Mouse (Mus musculus): Measurements from ENCODE around the gene Ccr10.

The Ccr10 gene

DNA sequence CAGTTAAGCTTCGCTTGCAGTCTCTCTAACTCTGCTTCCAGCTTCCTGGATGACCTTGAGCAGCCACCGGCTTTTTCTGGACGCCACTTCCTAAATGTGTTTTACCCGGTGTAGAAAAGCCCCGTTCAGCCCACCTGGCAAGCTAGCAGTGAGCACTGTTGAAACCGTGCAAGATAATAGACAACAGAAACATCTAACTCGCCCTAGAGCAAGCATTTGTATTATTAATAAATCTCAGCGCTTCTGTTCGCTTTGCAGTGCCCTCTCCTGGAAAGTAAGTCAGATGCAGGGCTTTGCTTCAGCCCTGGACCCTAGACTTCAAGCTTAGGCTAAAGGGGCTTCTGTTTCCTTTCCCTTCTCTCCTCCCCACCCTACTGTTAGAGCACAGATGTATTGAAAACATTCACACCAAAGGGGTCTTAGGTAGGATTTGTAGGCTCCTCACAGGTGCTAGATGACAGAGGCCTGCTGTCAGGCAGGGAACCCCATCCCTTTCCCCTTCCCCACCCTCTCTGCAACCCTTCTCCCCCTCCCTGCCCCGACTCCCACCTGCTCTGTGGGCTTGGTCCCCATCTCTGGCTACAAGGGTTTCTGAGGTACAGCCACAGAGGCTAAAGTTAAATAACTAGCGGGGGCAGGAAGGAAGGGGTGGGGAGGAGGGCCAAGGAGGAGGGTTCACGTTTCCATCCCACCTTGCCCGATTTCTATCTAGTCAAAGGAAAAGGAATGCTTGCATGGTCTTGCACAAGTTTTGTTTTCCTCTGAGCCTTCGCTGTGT, at the start of gene Ccr10:
Gene Ccr10, minus strand, starts transcription at position 593 of the 778 bp plus-strand sequence.
- DNase-seq (ENCODE audit: low spot score in 2 of 2), result no peak

- DNase-seq (ENCODE audit: low spot score in 2 of 2), result no peak
These were observed 49.1 kb upstream of the Ccr10 start for GRCm38 (mm10) chr11:101224337-101224736.

DNA sequence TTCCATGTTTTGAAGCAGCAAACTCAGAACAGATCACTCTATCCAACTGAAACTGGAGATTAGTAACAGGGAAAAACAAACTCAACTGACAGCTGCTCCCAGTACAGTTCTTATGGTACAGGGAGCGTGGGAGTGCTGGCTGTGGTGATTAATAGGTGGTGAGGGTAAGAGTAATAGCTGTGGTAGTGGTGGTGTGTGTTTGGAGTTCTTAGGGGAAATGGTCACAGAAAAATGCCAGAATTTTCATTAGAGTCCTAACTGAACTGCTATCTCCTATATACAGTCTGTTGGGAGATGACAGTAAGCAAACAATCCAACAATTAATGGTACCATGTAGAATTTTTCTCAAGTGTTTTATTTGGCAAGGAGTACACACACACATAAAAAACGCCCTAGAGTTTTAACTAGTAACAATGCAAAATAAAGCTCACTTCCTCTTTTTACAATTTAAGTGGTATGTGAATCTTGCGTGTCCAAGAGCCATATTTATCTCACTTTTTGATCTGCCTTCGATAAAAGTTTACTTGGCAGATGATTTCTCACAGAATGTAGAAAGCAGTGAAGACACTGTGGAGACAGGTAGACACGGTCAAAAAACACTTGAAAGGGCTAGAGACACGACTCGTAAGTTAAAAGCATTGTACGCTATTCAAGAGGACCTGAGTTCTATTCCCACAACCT, 46.2 kb upstream of the Ccr10 start:
- no peak for DNase-seq (ENCODE audit: low spot score in 2 of 2)

DNA sequence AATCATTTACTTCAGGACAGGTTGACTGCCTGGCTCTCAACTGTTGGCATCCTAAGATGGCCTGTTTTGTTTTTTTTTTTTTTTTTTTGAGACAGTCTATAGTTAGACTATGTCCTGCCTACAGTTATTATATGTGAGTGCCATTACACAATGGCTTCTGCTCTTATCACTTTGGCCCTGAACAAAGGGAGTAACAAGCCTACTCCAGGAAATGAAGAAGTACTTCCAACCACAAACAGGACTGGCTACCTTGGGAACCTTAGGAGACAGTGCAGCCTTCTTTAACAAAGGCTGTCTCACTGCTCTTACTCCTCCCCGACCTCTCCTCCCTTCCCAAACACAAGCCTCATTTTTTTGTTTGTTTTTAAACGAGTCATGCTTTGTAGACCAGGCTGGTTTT, 45.6 kb upstream of the Ccr10 start:
- no peak for DNase-seq (ENCODE audit: low spot score in 2 of 2)

DNA sequence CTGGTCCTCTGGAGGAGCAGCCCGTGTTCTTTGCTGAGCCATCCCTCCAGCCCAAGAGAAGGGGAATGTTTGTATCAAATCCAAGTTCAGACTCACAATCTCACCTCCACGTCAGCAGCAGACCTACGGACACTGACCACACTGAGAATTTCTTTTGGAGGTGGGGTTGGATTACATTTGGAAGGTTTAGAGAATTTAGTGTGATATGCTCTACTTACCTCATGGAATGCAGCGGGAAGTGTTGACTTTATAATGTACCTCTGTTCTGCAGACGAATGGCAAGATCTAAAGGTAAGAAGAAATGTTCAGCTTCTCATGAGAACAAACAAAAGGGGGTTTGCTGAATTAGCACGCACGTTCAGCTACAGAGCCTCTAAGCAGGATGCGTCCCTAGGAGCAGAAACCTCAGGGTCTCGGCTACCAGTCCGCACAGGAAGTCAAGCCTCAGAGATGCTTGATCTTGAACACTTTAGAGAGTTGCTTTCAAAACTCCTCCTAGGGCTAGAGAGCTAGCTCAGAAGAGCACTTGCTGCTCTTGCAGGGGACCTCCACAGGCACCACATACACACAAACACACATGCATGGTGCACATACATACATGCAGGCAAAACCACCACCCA, 43.3 kb upstream of the Ccr10 start:
- DNase-seq (ENCODE audit: low spot score in 2 of 2), result no peak

- DNase-seq (ENCODE audit: low spot score in 2 of 2), result no peak
These were observed 41.7 kb upstream of the Ccr10 start for GRCm38 (mm10) chr11:101216936-101217335.

GRCm38 (mm10) chr11:101211970-101212369, 36.7 kb upstream of the Ccr10 start:
- DNase-seq (ENCODE audit: low spot score in 2 of 2), result no peak

GRCm38 (mm10) chr11:101200986-101201385, 25.7 kb upstream of the Ccr10 start:
- DNase-seq (ENCODE audit: low spot score in 2 of 2), result no peak

- no peak for DNase-seq (ENCODE audit: low spot score in 2 of 2)
These were observed 24.3 kb upstream of the Ccr10 start for GRCm38 (mm10) chr11:101199555-101199954.

GRCm38 (mm10) chr11:101196175-101196574, 20.9 kb upstream of the Ccr10 start:
- DNase-seq (ENCODE audit: low spot score in 2 of 2), result no peak

- DNase-seq (ENCODE audit: low spot score in 2 of 2), result no peak
These were observed 20.3 kb upstream of the Ccr10 start for GRCm38 (mm10) chr11:101195571-101195970.

DNA sequence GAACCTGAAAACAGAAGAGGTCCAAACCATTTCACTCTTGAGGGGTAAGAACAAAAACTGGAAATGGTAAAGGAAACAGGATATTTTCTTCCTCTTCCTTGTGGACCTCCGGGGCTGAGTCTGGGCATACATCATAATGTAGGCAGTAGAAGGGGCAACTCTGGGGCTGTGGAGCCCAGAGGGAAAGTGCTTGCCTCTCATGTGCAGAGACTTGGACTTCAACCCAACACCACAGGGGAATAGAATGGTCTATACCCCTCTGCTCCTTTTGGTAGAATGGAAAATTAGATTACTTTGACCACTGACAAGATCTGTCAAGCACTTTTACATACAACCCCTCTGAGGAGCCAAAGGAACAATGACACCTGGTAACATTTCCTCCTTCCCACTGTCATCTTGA, 19.9 kb upstream of the Ccr10 start:
- DNase-seq (ENCODE audit: low spot score in 2 of 2), result no peak

GRCm38 (mm10) chr11:101194643-101195042, 19.4 kb upstream of the Ccr10 start:
- DNase-seq (ENCODE audit: low spot score in 2 of 2), result no peak

DNA sequence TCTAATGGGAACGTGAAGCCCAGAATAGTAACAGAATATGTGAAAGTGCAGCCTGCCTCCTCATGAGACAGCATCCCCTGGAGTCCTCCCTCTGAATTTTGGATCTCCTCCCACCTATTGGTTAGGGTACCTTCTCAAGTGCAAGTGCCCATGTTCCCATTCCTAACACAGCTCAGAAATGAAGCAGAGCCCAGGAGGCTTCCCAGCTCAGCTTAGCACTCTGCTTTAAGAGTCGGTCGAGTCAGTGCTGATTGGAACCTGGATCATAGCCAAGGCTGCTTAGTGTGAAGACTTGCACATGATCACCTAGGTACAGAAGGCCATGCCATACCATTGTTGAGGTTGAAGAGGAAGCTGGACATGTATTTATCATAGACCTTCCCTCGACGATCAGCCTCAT, 18.9 kb upstream of the Ccr10 start:
- no peak for DNase-seq (ENCODE audit: low spot score in 2 of 2)

DNA sequence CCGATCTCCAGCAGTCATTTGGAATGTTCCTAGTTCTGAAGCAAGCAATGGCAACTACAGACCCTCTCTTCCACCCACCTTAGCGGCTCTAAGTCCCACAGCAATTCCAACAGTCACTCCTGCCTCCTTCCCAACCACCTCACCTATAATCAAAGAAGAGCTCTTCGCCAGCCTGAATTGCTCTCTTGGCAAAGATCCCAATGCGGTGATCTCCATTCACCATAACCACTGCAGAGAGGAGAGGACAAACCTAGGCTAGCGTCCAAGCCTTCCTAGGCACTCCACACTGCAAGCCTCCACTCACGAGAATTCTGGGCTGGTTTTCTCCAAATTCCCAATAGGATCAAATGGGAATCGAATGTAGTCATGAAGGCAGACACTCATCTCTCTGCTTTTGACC, 17.8 kb upstream of the Ccr10 start:
- no peak for DNase-seq (ENCODE audit: low spot score in 2 of 2)

- no peak for DNase-seq (ENCODE audit: low spot score in 2 of 2)
These were observed 17.4 kb upstream of the Ccr10 start for GRCm38 (mm10) chr11:101192646-101193045.

DNA sequence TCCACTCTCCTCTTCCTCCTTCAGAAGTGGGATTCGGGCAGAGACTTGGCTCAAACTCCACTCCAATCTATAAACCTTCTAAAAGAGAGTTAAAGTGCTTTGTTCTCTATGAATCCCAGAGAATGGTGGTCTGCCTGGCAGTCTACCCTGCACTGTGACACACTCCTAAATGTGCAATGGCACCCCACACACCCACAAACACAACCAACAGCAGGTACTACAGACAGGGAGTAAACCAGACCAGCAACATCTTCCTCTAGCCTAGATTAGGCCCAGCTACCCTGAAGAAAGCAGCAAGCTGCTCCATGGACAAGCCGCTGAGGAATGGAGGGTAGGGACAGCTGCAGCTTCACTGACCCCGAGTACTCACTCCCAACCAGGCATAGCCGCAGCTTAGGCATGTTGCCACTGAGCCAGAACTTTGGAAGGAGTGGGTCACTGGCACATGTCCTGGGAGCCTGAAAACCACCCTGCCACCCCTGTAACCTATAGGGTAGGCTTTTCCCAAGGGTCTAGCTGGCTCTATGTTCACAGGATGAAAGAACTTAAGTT, 16.8 kb upstream of the Ccr10 start:
- no peak for DNase-seq (ENCODE audit: low spot score in 2 of 2)

DNA sequence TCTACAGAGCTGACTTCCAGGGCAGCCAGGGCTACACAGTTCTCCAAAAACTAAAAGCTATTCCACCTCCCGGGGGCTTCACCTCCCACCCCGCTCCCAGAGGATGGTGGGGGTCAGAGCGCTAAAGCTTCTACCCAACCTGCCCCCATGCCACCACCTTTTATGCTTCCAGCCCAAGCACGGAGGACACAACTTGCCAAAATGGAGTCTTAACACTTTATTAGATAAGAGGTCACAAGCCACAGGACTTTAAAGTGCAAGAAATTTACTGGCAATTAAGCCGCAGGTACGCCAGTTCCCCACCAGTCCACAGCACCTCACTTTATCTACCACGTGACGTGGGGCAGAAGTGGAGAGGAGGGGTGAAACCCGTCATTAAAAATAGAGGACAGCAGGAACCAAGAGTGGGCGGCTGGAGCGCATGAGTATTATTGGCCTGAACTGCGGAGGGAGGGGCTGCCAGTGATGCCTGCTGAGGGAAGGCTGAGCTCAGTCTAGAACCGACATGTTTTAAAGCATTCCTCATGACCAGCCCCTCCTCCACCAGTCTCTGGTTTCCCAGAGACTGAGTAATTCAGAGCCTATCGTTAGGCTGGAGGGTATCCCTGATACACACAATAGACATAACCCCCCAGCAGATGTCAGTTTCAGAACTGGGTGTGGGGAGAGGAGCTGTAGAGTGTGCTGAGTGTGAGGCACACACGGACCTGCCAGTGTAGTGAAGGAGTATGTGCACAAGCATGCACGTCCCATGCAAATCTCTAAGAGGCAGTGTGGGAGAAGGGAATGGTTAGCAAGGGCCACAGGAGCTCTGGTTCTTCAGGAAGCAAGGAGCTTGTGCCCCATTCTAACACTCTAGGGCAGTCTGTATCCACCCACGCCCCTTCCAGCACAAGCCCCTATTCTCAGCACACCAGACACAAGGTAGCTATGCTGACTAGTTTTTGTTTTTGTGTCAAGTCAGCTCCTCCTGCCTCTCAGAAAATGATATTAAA, 16.0 kb upstream of the Ccr10 start:
- no peak for DNase-seq (ENCODE audit: low spot score in 2 of 2)

DNA sequence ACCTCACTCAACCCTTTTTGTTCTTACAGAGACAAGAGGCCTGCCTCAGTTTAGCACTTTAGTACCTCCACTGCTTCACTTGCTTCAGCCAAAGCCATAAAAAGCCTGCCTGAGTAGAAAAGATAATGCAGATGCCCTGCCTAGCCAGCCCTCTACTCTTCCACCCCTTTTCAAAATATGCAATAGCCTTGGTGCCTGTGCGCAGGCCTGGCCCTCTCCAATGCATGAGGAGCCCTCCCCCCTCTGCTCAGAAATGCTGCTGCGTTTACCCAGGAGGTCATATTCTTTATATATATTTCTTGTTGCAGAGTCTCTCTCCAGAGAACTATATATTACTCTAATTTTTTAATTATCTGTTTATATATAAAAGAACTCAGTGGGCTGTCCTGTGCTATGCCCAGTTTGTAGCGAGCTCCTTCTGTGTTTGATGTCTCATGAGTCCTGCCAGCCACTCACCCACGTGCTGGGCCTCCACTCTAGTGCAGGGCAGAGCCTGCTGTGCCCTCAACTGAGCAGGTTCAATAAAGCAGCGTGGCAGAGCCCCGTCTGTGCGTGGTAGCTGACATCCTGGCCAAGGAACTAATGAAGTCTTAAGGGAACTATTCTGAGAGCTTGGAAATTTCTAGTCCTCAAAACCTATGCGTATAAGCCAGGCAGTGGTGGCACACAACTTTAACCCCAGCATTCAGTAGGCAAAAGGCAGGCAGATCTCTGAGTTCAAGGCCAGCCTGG, 15.1 kb upstream of the Ccr10 start:
- no peak for DNase-seq (ENCODE audit: low spot score in 2 of 2)

GRCm38 (mm10) chr11:101189495-101190180, 14.4 kb upstream of the Ccr10 start:
- peak in 1 of 2 experiments; percentile 65 for DNase-seq (ENCODE audit: low spot score in 2 of 2)

Data from frontal cortex, postnatal 10 days (tissue).